Mouse (Mus musculus) midbrain, embryonic 10.5 days (tissue): ENCODE data around the gene Tpm3. TPM values are rescaled to one million over a fixed set of nuclear protein-coding genes. Genes with fewer than 3 reads are reported as not detected.

Source experiments
- DNase-seq: peaks from one replicate; pipeline ENCODE4 v3.0.0-alpha.2; 2017; ENCODE audit warnings: low spot score
- H3K27ac ChIP-seq: fragments of 300-500 bp; sonication (generic); replicated peaks from 2 replicates; pipeline ENCODE4 v1.5.1; 2016; ENCODE audit warnings: mild to moderate bottlenecking
- H3K27me3 ChIP-seq: fragments of 300-500 bp; sonication (generic); 2 replicates; pipeline ENCODE4 v1.6.1; 2016; ENCODE audit warnings: low read depth, mild to moderate bottlenecking; ENCODE audit not compliant: poor library complexity, severe bottlenecking
- H3K36me3 ChIP-seq: fragments of 300-500 bp; sonication (generic); 2 replicates; pipeline ENCODE4 v1.6.1; 2016; ENCODE audit warnings: mild to moderate bottlenecking, moderate library complexity
- H3K4me1 ChIP-seq: fragments of 300-500 bp; sonication (generic); 2 replicates; pipeline ENCODE4 v1.6.1; 2016
- H3K4me3 ChIP-seq: fragments of 300-500 bp; sonication (generic); 2 replicates; pipeline ENCODE4 v1.5.1; 2016; ENCODE audit warnings: mild to moderate bottlenecking, moderate library complexity
- H3K9me3 ChIP-seq: fragments of 300-500 bp; sonication (generic); replicated peaks from 2 replicates; pipeline ENCODE4 v1.6.1; 2016; ENCODE audit warnings: mild to moderate bottlenecking
- WGBS: fragments of 180-500 bp; shearing (Covaris S2); methylation state at CpG from one replicate; pipeline ENCODE4 v1.1.7; 2016; 5-methylcytosine and 5-hydroxymethylcytosine counted together
- microRNA counts: library from miRNA; unstranded; fragments of <30 nt; microRNA quantifications from one replicate; lab custom pipeline; 2017
- microRNA-seq: library from miRNA; unstranded; fragments of <30 nt; microRNA quantifications from one replicate; pipeline ENCODE4, GENCODE M21; 2017
- polyA plus RNA-seq: library from polyadenylated mRNA; unstranded; fragments of >200 nt; fragmentation: Nextera tagmentation; extraction: Ambion mirVana; gene quantifications from 2 replicates; pipeline ENCODE4 v1.2.1, GENCODE M21; 2016

Tpm3 gene
- polyA plus RNA-seq, 1 experiment from 2014 or later: 576 TPM

DNA sequence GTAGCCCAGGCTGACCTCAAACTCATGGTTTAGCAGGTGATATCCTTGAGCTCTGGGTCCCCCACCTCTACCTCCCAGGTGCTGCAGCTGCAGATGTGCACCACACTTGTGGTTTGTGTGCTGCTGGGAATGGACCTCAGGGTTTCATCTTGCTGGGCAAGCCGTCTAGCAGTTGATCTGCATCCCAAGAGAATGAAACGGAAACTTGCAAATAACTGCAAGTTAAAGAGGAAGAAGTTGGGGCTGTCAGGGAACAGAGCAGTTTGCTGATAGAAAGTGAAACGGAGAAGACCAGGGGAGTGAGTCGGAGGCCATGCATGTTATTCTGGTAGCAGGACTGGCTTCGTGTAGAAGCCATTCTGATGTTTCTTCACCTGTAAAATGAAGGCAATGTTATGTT, 53.3 kb downstream of the Tpm3 start:
- WGBS: 87% methylated on average over 5 of the region's 5 CpGs
- Histone ChIP-seq H3K27ac (no peak overlapping the region), H3K9me3 (no peaks in the 10 kb centered on the region), H3K36me3 (no peaks in the 10 kb centered on the region), H3K4me3 (no peak overlapping the region), H3K27me3 (no peaks in the 10 kb centered on the region), H3K4me1 (no peaks in the 10 kb centered on the region)
- no peak for DNase-seq

DNA sequence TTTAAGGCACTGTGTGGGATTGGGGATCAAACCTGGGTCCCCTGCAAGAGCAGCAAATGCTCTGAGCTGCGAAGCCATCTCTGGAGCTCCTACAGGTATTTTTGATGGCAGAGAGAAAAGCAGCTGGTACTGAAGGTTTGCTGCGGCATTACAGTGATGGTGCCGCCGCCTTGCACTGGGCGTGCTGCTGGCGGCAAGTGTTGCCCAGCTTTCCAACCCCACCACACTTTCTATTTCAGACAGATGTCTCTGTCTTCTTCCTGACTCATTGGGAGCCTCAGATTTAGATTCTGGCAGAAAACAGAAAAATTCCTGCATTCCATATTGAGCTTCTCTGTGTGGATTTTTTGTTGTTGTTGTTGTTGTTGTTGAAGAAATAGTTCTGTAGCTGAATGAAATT, 55.4 kb downstream of the Tpm3 start:
- H3K27ac ChIP-seq: no peak overlapping the region
- H3K27me3 ChIP-seq: no peaks in the 10 kb centered on the region
- no peak overlapping the region for H3K4me3 ChIP-seq
- no peaks in the 10 kb centered on the region for H3K36me3 ChIP-seq
- 95% methylated on average over 6 of the region's 6 CpGs for WGBS
- no peak for DNase-seq
- H3K9me3 ChIP-seq: no peaks in the 10 kb centered on the region
- H3K4me1 ChIP-seq: no peaks in the 10 kb centered on the region

DNA sequence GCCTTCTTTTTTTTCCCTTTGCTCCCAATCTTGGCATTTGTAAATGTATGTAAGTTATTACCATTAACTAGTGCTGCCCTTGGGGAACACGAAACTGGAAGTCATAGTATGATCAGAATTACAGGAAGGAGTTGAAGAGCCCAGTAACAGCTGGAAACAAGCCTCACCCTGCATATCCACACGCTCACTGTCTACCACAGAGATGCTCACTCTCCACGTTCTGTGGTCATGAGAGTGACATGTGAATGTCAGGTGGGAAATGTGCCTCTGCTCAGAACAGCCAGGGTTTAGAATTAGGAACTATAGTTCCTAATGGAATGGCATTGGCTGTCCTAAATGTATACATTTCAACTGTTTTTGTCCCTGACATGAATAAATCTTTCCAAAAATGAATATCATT, 60.3 kb downstream of the Tpm3 start:
- 87% methylated on average over 3 of the region's 3 CpGs for WGBS
- H3K9me3 ChIP-seq: no peaks in the 10 kb centered on the region

DNA sequence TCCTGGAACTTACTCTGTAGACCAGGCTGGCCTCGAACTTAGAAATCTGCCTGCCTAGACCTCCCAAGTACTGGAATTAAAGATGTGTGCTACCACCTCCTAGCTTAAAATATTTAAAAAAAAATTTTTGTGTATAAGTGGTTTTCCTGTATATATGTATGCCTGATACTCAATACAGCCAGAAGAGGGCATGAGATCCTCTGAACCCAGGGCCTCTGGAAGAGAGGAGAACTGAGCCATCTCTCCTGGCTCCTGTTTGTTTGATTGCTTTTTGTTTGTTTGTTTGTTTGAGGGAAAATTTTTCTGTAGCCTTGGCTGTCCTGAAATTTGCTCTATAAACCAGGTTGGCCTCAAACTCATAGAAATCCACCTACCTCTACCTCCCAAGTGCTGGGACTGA, 60.9 kb downstream of the Tpm3 start:
- H3K4me1 ChIP-seq: no peaks in the 10 kb centered on the region
- no peak overlapping the region for H3K27ac ChIP-seq
- WGBS: 84% methylated on average over 1 of the region's 1 CpGs
- H3K4me3 ChIP-seq: no peak overlapping the region
- no peaks in the 10 kb centered on the region for H3K36me3 ChIP-seq
- no peaks in the 10 kb centered on the region for H3K27me3 ChIP-seq
- H3K9me3 ChIP-seq: no peaks in the 10 kb centered on the region
- DNase-seq: no peak

More for the DNA sequence above, 60.3 kb downstream of the Tpm3 start:
- Histone ChIP-seq H3K36me3 (no peaks in the 10 kb centered on the region), H3K4me1 (no peaks in the 10 kb centered on the region), H3K4me3 (no peak overlapping the region), H3K27ac (no peak overlapping the region), H3K27me3 (no peaks in the 10 kb centered on the region)
- DNase-seq: no peak

DNA sequence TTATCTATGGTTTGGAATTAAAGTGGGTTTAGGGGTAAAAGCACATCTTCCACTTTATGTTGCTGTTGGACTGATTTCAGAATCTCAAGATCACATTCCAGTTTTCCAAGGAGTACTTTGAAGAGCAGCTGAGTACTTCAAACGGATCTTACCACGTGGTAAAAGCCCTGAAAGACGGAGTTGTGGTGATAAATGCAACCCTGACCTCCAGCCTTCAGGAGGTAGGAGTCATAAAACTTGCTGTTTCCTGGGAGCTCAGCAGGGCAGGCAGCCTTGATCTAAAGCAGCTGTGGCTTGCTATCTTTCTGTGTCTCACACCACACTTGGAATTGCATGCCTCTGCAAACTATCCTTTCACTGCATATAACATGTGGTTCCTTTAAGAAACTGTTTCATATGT, 62.0 kb downstream of the Tpm3 start:
- H3K36me3 ChIP-seq: no peaks in the 10 kb centered on the region
- H3K4me3 ChIP-seq: no peak overlapping the region
- no peaks in the 10 kb centered on the region for H3K27me3 ChIP-seq
- H3K9me3 ChIP-seq: no peaks in the 10 kb centered on the region
- 70% methylated on average over 3 of the region's 3 CpGs for WGBS
- no peak for DNase-seq
- no peak overlapping the region for H3K27ac ChIP-seq
- H3K4me1 ChIP-seq: no peaks in the 10 kb centered on the region

DNA sequence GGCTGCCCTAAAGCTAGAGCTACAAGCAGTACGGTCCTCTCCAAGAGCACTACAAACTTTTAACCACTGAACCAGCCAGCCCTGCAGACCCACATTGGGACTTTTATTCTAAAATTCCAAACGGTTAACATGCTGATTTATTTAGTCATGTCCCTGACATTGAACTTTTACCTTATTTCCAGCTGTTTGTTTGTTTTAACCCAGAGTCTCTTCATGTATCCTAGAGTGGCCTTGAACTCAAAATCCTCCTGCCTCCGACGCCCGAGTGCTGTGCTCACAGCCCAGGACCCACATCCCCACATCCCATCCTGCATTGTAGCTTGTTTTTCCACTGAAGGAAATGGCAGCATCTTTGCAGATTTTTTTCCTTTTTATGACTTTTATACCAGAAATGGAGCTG, 62.5 kb downstream of the Tpm3 start:
- Histone ChIP-seq H3K27me3 (no peaks in the 10 kb centered on the region), H3K4me3 (no peak overlapping the region), H3K36me3 (no peaks in the 10 kb centered on the region), H3K9me3 (no peaks in the 10 kb centered on the region), H3K27ac (no peak overlapping the region), H3K4me1 (no peaks in the 10 kb centered on the region)
- no peak for DNase-seq
- WGBS: 90% methylated on average over 5 of the region's 5 CpGs

DNA sequence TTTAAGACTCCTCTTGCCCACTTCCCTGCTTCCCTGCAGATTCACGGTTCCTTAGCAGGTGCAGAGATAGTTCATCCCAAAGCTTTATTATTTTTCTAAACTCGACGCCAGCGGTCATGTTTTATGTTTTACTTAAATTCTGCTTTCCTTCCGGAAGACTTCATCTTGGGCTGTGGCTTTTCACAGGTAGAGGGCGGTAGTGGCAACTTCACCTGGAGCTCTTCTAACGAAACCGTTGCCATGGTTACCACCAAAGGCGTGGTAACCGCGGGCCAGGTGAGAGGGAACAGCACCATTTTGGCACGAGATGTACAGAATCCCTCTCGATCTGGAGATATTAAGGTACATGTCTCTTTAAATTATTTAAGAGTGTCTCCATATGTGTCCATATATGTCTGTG, 64.2 kb downstream of the Tpm3 start:
- Histone ChIP-seq H3K4me3 (no peak overlapping the region), H3K36me3 (no peaks in the 10 kb centered on the region), H3K27ac (no peak overlapping the region), H3K27me3 (no peaks in the 10 kb centered on the region), H3K4me1 (no peaks in the 10 kb centered on the region), H3K9me3 (no peaks in the 10 kb centered on the region)
- WGBS: 36% methylated on average over 13 of the region's 13 CpGs
- no peak for DNase-seq

DNA sequence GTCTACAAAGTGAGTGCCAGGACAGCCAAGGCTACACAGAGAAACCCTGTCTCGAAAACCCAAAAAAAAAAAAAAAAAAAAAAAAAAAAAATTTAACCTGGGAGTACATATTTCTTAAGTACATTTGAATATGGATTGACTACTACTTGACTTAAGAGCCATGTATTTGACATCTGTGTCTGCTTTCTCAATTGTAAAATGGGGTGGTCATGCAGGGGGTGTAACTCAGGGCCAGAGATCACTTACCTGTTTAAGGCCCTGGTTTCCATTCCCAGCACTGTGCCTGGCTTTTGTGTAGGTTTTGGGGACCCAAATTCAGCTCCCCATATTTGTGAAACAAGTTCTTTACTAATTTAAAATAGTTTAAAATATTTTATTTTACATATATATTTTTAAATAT, 65.2 kb downstream of the Tpm3 start:
- no peaks in the 10 kb centered on the region for H3K4me1 ChIP-seq
- no CpG with 5 or more reads among the region's 1 CpGs for WGBS
- no peak overlapping the region for H3K4me3 ChIP-seq
- no peaks in the 10 kb centered on the region for H3K27me3 ChIP-seq
- H3K9me3 ChIP-seq: no peaks in the 10 kb centered on the region
- DNase-seq: no peak
- no peaks in the 10 kb centered on the region for H3K36me3 ChIP-seq
- H3K27ac ChIP-seq: no peak overlapping the region

DNA sequence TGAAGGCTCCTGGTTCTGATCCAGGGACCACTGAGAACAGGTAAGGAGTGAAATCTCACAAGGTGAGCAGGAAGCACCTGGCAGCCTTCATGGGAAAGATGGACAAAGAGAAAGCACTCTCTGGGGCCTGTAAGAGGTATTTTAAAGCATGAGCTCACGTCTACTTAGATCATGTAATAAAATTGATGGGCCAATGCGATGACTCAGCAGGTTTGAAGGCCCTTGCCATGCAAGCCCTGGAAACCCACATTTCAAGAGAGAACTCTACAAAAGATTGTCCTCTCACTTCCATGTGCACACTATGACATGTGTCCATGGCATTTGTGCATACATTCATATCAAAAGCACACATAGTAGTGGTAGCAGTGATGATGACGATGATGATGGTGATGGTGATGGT, 67.5 kb downstream of the Tpm3 start:
- Histone ChIP-seq H3K4me3 (no peak overlapping the region), H3K4me1 (no peaks in the 10 kb centered on the region), H3K27me3 (no peaks in the 10 kb centered on the region), H3K36me3 (no peaks in the 10 kb centered on the region), H3K9me3 (no peaks in the 10 kb centered on the region), H3K27ac (no peak overlapping the region)
- DNase-seq: no peak
- WGBS: 96% methylated on average over 3 of the region's 3 CpGs

DNA sequence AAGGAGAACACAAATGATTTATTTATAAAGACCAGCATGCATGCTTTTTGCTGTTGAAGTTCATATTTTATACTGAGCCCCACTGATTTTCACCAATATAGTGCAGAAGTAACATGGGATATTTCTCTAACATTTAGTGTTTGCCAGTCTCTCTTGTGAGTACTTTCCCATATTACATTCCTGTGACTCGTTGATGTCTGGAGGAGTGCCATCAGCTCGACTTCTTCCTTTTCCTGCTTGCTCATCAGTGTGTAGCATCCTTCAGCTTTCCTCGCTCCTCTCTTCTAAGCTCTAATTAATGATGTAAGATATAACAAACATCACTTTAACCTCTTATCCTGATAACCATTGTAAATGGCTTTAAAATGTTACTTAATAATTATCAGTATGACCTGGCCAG, 73.0 kb downstream of the Tpm3 start:
- Histone ChIP-seq H3K27ac (no peak overlapping the region), H3K9me3 (no peaks in the 10 kb centered on the region), H3K4me1 (no peaks in the 10 kb centered on the region), H3K4me3 (no peak overlapping the region), H3K36me3 (no peaks in the 10 kb centered on the region), H3K27me3 (no peaks in the 10 kb centered on the region)
- WGBS: 83% methylated on average over 3 of the region's 3 CpGs
- no peak for DNase-seq

DNA sequence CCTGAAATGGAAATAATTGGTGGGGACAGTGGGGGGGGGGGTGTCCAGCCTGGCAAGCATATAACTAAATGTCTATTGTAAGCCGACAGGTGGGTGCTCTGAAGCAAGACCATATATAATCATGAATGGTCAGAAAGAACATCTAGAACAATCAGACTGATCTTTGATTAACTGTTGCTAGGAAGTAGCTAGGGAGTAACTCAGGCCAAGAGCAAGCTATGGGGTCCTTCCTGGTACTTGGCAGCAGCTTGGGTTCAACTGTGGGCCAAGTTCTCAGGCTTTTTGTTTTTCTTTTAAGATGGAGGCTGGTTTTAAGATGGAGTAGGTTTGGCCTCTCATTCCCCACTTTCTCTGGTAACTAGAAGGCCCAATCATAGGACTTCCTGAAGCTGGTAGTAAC, 74.2 kb downstream of the Tpm3 start:
- no peaks in the 10 kb centered on the region for H3K36me3 ChIP-seq
- H3K27ac ChIP-seq: no peak overlapping the region
- no peak overlapping the region for H3K4me3 ChIP-seq
- no peaks in the 10 kb centered on the region for H3K27me3 ChIP-seq
- no peaks in the 10 kb centered on the region for H3K9me3 ChIP-seq
- 94% methylated on average over 1 of the region's 1 CpGs for WGBS
- H3K4me1 ChIP-seq: no peaks in the 10 kb centered on the region
- DNase-seq: no peak

MicroRNAs encoded within 50 kb of the gene (microRNA counts, 519-probe panel; counts per million panel counts)
- microRNA mmu-miR-190b (lab: Ali Mortazavi, UCI): not detected

Small RNA genes lying within 50 kb of the gene (microRNA-seq; reads per million reads assigned to microRNA genes)
- gene Mir190b: 35.0 reads per million, percentile 37 among the genes with 10 or more reads in this experiment

Other genes with a start within 250 kb of the Tpm3 start
- 2.0 and 2.1 TPM in 2 replicates for gene She, start 241.3 kb upstream of the Tpm3 start, polyA plus RNA-seq
- gene Il6ra, start 159.5 kb upstream of the Tpm3 start, polyA plus RNA-seq: 0.39 and 0.52 TPM in 2 replicates
- gene Atp8b2, start 109.1 kb upstream of the Tpm3 start, polyA plus RNA-seq: 12.4 and 12.9 TPM in 2 replicates
- 172 and 182 TPM in 2 replicates for gene Hax1, start 73.9 kb upstream of the Tpm3 start, polyA plus RNA-seq
- 235 and 237 TPM in 2 replicates for gene 4933434E20Rik, start 21.0 kb upstream of the Tpm3 start, polyA plus RNA-seq
- gene Ubap2l, start 20.0 kb upstream of the Tpm3 start, polyA plus RNA-seq: 196 and 204 TPM in 2 replicates
- gene Nup210l, start 31.5 kb downstream of the Tpm3 start, polyA plus RNA-seq: 0.43 and 0.62 TPM in 2 replicates
- 1,039 and 1,132 TPM in 2 replicates for gene Rps27, start 141.0 kb downstream of the Tpm3 start, polyA plus RNA-seq
- 25.8 and 26.8 TPM in 2 replicates for gene Rab13, start 141.0 kb downstream of the Tpm3 start, polyA plus RNA-seq
- gene Jtb, start 158.9 kb downstream of the Tpm3 start, polyA plus RNA-seq: 93.6 and 96.3 TPM in 2 replicates
- 4.6 and 4.9 TPM in 2 replicates for gene Creb3l4, start 170.9 kb downstream of the Tpm3 start, polyA plus RNA-seq
- gene Slc39a1, start 175.5 kb downstream of the Tpm3 start, polyA plus RNA-seq: 69.6 and 81.8 TPM in 2 replicates
- 18.5 and 20.9 TPM in 2 replicates for gene Crtc2, start 181.5 kb downstream of the Tpm3 start, polyA plus RNA-seq
- 6.9 and 7.0 TPM in 2 replicates for gene Dennd4b, start 192.5 kb downstream of the Tpm3 start, polyA plus RNA-seq
- 13.6 and 14.1 TPM in 2 replicates for gene Gatad2b, start 220.5 kb downstream of the Tpm3 start, polyA plus RNA-seq